12 mouse cellular contexts compared by ENCODE assay signal in the genomic region with DNA sequence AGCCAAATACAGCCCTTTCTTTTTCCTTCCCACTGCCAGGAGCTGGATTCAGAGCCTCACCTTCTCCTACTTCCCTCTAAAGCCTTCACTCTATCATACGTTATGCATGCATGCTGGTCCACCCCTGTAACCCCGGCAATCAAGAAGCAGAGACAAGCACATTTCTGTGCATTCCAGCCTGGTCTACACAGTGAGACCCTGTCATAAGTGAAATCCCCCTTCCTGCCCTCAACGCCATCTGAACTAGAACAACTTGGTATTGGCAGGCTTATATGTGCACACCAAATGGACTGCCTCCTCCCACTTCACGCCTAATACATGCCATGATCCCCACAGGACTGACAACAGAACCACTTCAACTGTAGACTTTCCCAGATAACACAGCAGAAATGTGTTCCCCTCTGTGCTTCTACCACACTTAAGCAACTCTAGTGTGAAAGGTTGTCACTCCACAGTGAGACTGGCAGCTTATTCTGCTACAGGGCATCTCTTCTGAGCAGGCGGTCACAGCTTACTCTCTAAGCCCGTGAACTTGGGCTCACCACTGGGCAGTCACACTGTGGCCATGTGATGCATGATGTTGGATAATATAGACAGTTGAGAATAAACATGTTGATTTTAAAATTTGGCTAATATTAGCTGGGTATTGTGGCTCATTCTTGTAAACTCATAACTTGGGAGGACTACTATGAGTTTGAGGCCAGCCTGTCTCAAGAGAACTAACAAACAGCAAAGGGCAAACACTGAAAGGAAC.
DNase-seq lines count a peak whose midpoint lies in the region; ATAC-seq and TF ChIP-seq lines count a peak whose summit lies in the region.
"Had no signal": no experiment of that assay in that cellular context is flagged by ENCODE, and none has a peak within 500 bp of the region (broad histone marks: within the 10 kb centered on the region; RNA-seq: fewer than 3 reads in every experiment).

No protein-coding gene starts in this region.

- TF ChIP-seq EP300 in lung, postnatal 0 days (IDR thresholded peaks at IDR 0.05): no peak

- H3K9ac ChIP-seq in heart, embryonic 16.5 days (ENCODE audit: low read length): no peak overlapping the region
- no peak overlapping the region for H3K9ac ChIP-seq in heart, embryonic 12.5 days
- H3K9ac ChIP-seq in lung, postnatal 0 days (replicated peaks; ENCODE audit: low read depth): no peak overlapping the region
- H3K9ac ChIP-seq: embryonic facial prominence, embryonic 13.5 days; lung, embryonic 15.5 days had no signal

- H3K9me3 ChIP-seq in heart, embryonic 16.5 days (replicated peaks; ENCODE audit: control insufficient read depth, low read length): no peaks in the 10 kb centered on the region
- H3K9me3 ChIP-seq in heart, embryonic 12.5 days (replicated peaks): no peaks in the 10 kb centered on the region
- H3K9me3 ChIP-seq in lung, postnatal 0 days (ENCODE audit: low read length): no peaks in the 10 kb centered on the region
- H3K9me3 ChIP-seq: embryonic facial prominence, embryonic 13.5 days; lung, embryonic 15.5 days; megakaryocyte, embryonic 14.5 days had no signal

- ATAC-seq in heart, embryonic 16.5 days (replicated peaks; ENCODE audit: extremely low read depth, insufficient read depth, low FRiP score): no peak
- ATAC-seq in heart, embryonic 12.5 days (ENCODE audit: insufficient number of reproducible peaks, low FRiP score): no peak
- no peak for ATAC-seq in lung, postnatal 0 days

- peak; percentile 0 for DNase-seq in adrenal gland, postnatal 14 days
- DNase-seq in adrenal gland, adult 8-10 months: no peak
- DNase-seq in lung, adult 2 months: peak; percentile 2
- no peak for DNase-seq in lung, postnatal 0 days (ENCODE audit: low spot score)
- peak; percentile 70 for DNase-seq in adipocyte (ENCODE audit: low spot score)
- DNase-seq in frontal cortex, postnatal 14 days (ENCODE audit: low spot score in 2 of 2): no peak

- H3K4me3 ChIP-seq in heart, embryonic 16.5 days (ENCODE audit: low read length): no peak overlapping the region
- no peak overlapping the region for H3K4me3 ChIP-seq in heart, embryonic 12.5 days
- H3K4me3 ChIP-seq in lung, adult 2 months (replicated peaks; ENCODE audit: extremely low read depth, low read depth, low read length): no peak overlapping the region
- no peak overlapping the region for H3K4me3 ChIP-seq in lung, postnatal 0 days (ENCODE audit: low read depth, low read length)
- H3K4me3 ChIP-seq: embryonic facial prominence, embryonic 13.5 days; lung, embryonic 15.5 days; megakaryocyte, embryonic 14.5 days had no signal

- H3K4me1 ChIP-seq in heart, embryonic 16.5 days (ENCODE audit: control insufficient read depth, insufficient read depth, low read length): peaks cover 29% of the 10 kb centered on the region
- H3K4me1 ChIP-seq in heart, embryonic 12.5 days (replicated peaks): peaks cover 34% of the 10 kb centered on the region
- H3K4me1 ChIP-seq in lung, adult 2 months (ENCODE audit: control insufficient read depth, insufficient read depth, low read length): no peaks in the 10 kb centered on the region
- H3K4me1 ChIP-seq in lung, postnatal 0 days (ENCODE audit: insufficient read depth, low read depth, low read length): no peaks in the 10 kb centered on the region

- H3K27ac ChIP-seq in heart, embryonic 16.5 days (ENCODE audit: low read length): peak overlapping the region; percentile 71
- no peak overlapping the region for H3K27ac ChIP-seq in heart, embryonic 12.5 days (ENCODE audit: poor library complexity, severe bottlenecking)
- no peak overlapping the region for H3K27ac ChIP-seq in lung, postnatal 0 days (ENCODE audit: low read length)
- H3K27ac ChIP-seq: embryonic facial prominence, embryonic 13.5 days; lung, embryonic 15.5 days had no signal

- TF ChIP-seq POLR2A in lung, adult 2 months (IDR thresholded peaks at IDR 0.05; ENCODE audit: borderline replicate concordance, extremely low read depth, low read depth, low read length): no peak

- 83% methylated on average over 6 of the region's 6 CpGs for WGBS in heart, embryonic 16.5 days
- 77% methylated on average over 6 of the region's 6 CpGs for WGBS in heart, embryonic 12.5 days
- WGBS in lung, adult 2 months: 90% methylated on average over 6 of the region's 6 CpGs
- 90% methylated on average over 6 of the region's 6 CpGs for WGBS in lung, postnatal 0 days

- peaks cover 26% of the 10 kb centered on the region for H3K36me3 ChIP-seq in heart, embryonic 16.5 days (ENCODE audit: control insufficient read depth, insufficient read depth)
- peaks cover 42% of the 10 kb centered on the region for H3K36me3 ChIP-seq in heart, embryonic 12.5 days
- peaks cover 17% of the 10 kb centered on the region; the same call in 1 of the 2 replicates for H3K36me3 ChIP-seq in lung, postnatal 0 days (ENCODE audit: insufficient read depth, low read length)

- no peaks in the 10 kb centered on the region for H3K27me3 ChIP-seq in heart, embryonic 16.5 days (ENCODE audit: control insufficient read depth, insufficient read depth, low read length)
- H3K27me3 ChIP-seq in heart, embryonic 12.5 days (replicated peaks): 0 out of 2 replicates have a peak, but pooled peaks cover 19% of the 10 kb centered on the region
- H3K27me3 ChIP-seq in lung, postnatal 0 days (replicated peaks; ENCODE audit: insufficient read depth, low read length): no peaks in the 10 kb centered on the region
- H3K27me3 ChIP-seq: embryonic facial prominence, embryonic 13.5 days; lung, embryonic 15.5 days; megakaryocyte, embryonic 14.5 days; Patski had no signal

- TF ChIP-seq CTCF in lung, adult 2 months (IDR thresholded peaks at IDR 0.05; ENCODE audit: insufficient read depth, low read length): no peak
- no peak for TF ChIP-seq CTCF in lung, postnatal 0 days (IDR thresholded peaks at IDR 0.05)

- no peak overlapping the region for H3K4me2 ChIP-seq in heart, embryonic 16.5 days (ENCODE audit: low read depth, low read length)
- H3K4me2 ChIP-seq in heart, embryonic 12.5 days: no peak overlapping the region
- no peak overlapping the region for H3K4me2 ChIP-seq in lung, postnatal 0 days (replicated peaks; ENCODE audit: low read depth, low read length)
- H3K4me2 ChIP-seq: embryonic facial prominence, embryonic 13.5 days; lung, embryonic 15.5 days had no signal

Comparison
In these comparisons a context has a peak if more than half of its experiments do, and no peak if none do; other contexts are left out.
1. DNase-seq: peak in adrenal gland, postnatal 14 days (single experiment), lung, adult 2 months (single experiment) and adipocyte (single experiment); none in adrenal gland, adult 8-10 months (single experiment), lung, postnatal 0 days (single experiment) and frontal cortex, postnatal 14 days (0 of 2).